Mouse (Mus musculus) stomach, embryonic 16.5 days (tissue): ENCODE measurements around the gene Zw10. TPM values are rescaled to one million over a fixed set of nuclear protein-coding genes. Genes with fewer than 3 reads are reported as not detected.

Source experiments
- ATAC-seq: fragments of 200-750 bp; cut with Nextera tagmentation; 2 replicates; pipeline ENCODE4 v1.8.0; 2017; ENCODE audit warnings: moderate number of reproducible peaks, moderate TSS enrichment; ENCODE audit not compliant: insufficient read depth, low FRiP score
- H3K27ac ChIP-seq: fragments of 300-500 bp; sonication (generic); 2 replicates; pipeline ENCODE4 v1.5.1; 2014; ENCODE audit warnings: low read length
- H3K27me3 ChIP-seq: fragments of 300-500 bp; sonication (generic); 2 replicates; pipeline ENCODE4 v1.6.1; 2014; ENCODE audit warnings: low read length, control low read depth, mixed read lengths; ENCODE audit not compliant: control insufficient read depth, insufficient read depth
- H3K36me3 ChIP-seq: fragments of 300-500 bp; sonication (generic); 2 replicates; pipeline ENCODE4 v1.6.1; 2014; ENCODE audit warnings: low read length; ENCODE audit not compliant: control insufficient read depth, insufficient read depth
- H3K4me1 ChIP-seq: fragments of 300-500 bp; sonication (generic); 2 replicates; pipeline ENCODE4 v1.6.1; 2014; ENCODE audit warnings: low read length, control low read depth, mixed read lengths; ENCODE audit not compliant: control insufficient read depth, insufficient read depth
- H3K4me2 ChIP-seq: fragments of 300-500 bp; sonication (generic); 2 replicates; pipeline ENCODE4 v1.6.1; 2014; ENCODE audit warnings: low read depth, low read length, mixed read lengths
- H3K4me3 ChIP-seq: fragments of 300-500 bp; sonication (generic); replicated peaks from 2 replicates; pipeline ENCODE4 v1.5.1; 2014; ENCODE audit warnings: mild to moderate bottlenecking, low read length
- H3K9ac ChIP-seq: fragments of 300-500 bp; sonication (generic); 2 replicates; pipeline ENCODE4 v1.6.1; 2014; ENCODE audit warnings: low read length
- H3K9me3 ChIP-seq: fragments of 300-500 bp; sonication (generic); replicated peaks from 2 replicates; pipeline ENCODE4 v1.6.1; 2016; ENCODE audit warnings: low read length, control low read depth; ENCODE audit not compliant: control insufficient read depth
- WGBS: fragments of 180-500 bp; shearing (Covaris S2); extraction: QIAGEN DNeasy Blood & Tissue Kit; methylation state at CpG from one replicate; pipeline ENCODE4 v1.1.7; 2014; 5-methylcytosine and 5-hydroxymethylcytosine counted together
- polyA plus RNA-seq: library from polyadenylated mRNA; unstranded; fragments of >200 nt; fragmentation: Nextera tagmentation; extraction: Ambion mirVana; gene quantifications from 2 replicates; pipeline ENCODE4 v1.2.1, GENCODE M21; 2015

The Zw10 gene
- polyA plus RNA-seq, 1 experiment from 2014 or later, result 34.9 TPM

DNA sequence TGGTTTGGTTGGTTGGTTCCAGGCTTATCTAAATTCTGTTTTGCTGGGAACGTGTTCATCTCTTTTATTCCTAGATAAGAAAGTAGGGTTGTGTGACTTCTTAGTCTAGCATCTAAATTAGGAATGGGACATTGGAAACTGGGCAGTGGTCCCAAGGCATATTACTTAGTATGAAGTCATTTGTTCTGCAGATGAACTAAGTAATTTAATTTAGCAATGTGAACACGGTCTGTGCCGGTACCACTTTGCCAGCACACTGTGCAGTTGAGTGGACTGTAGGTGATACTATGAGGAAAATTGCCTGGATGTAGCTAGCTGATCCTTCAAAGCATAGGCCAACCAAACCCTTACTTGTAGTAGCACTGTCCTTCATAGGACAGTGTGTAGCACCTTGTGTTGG is 21.4 kb downstream of the Zw10 start:
- Histone ChIP-seq H3K4me3 (no peak overlapping the region), H3K36me3 (peaks cover 6% of the 10 kb centered on the region; the same call in 1 of the 2 replicates), H3K27ac (no peak overlapping the region), H3K27me3 (no peaks in the 10 kb centered on the region), H3K4me2 (no peak overlapping the region), H3K4me1 (no peaks in the 10 kb centered on the region), H3K9ac (no peak overlapping the region), H3K9me3 (no peaks in the 10 kb centered on the region)
- 86% methylated on average over 3 of the region's 3 CpGs for WGBS
- ATAC-seq, result no peak

DNA sequence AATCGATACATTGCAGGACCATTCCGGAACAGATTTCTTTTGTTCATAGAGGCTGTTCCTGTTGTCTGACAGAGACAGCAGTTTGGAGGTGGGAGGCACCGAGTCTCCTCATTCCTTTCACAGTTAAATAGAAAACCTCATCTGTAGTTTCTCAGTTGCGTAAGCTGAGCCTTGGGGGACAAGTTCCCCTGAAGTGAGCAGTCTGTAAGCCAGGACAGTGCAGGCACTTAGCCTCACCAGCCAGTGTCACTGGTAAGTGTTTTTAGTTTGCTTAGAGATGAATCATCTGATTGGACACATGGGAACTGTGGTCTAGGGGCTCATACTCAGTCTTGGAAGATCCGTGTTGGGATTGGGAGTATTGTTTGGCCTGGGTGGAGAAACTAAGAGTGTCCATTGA is 25.7 kb downstream of the Zw10 start, which contains the start of gene Tmprss5:
TSS of gene Tmprss5 (plus strand) at position 154 of the 400 bp plus-strand sequence.
- no peak within 1 kb of the TSS for H3K9ac ChIP-seq
- no peak for ATAC-seq
- WGBS, result 58% methylated on average over 5 of the region's 5 CpGs

DNA sequence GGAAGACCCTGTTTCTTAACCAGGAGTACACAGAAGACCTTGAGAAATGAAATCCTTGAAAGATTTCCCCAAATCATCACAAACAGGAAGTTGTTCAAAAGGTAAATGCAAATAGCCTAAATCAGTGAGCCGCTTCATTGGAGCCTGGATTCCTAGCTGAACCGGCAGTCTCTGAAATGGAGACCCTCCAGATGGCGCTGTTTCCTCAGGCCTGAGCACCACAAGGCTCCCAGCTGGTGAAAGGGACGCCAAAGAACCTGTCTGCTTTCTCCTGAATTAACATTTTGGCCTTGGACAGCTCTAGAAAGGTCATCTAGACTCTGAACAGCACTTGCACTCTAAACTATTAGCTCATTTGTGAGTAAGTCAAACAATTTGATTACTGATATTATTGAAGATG is 26.1 kb downstream of the Zw10 start:
- no peak overlapping the region for H3K27ac ChIP-seq
- WGBS, result 10% methylated on average over 4 of the region's 4 CpGs
- no peak for ATAC-seq
- H3K4me3 ChIP-seq, result no peak overlapping the region
- H3K9me3 ChIP-seq, result no peaks in the 10 kb centered on the region
- no peaks in the 10 kb centered on the region for H3K4me1 ChIP-seq
- no peak overlapping the region for H3K4me2 ChIP-seq
- peaks cover 6% of the 10 kb centered on the region; the same call in 1 of the 2 replicates for H3K36me3 ChIP-seq
- no peaks in the 10 kb centered on the region for H3K27me3 ChIP-seq
- H3K9ac ChIP-seq, result no peak overlapping the region

More for the DNA sequence above, 25.7 kb downstream of the Zw10 start, which contains the start of gene Tmprss5:
- Histone ChIP-seq H3K27ac (no peak within 1 kb of the TSS), H3K36me3 (peaks cover 6% of the 10 kb centered on the region; the same call in 1 of the 2 replicates), H3K4me3 (no peak within 1 kb of the TSS), H3K9me3 (no peaks in the 10 kb centered on the region), H3K4me1 (no peaks in the 10 kb centered on the region), H3K4me2 (no peak within 1 kb of the TSS), H3K27me3 (no peaks in the 10 kb centered on the region)

DNA sequence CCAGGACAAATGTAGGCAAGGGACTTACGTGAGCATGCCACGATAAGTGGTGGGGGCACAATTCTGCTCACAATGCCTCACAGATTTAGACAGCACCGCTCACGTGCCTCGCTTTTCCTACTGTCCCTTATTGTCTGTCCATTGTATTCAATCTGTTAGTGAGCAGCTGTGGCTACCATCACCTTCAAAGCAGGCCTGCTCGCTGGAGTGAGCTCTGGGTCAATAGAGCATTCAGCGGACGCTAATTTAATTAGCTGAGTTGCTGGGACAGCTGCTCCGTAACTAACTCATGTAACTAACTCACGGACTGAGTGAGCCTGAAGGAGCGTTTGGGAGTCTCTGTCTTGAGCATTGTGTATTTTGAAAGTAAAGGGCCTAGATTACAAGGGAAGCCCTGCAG is 31.9 kb downstream of the Zw10 start:
- Histone ChIP-seq H3K4me1 (no peaks in the 10 kb centered on the region), H3K9ac (no peak overlapping the region), H3K36me3 (no peaks in the 10 kb centered on the region), H3K9me3 (no peaks in the 10 kb centered on the region), H3K27ac (no peak overlapping the region), H3K4me3 (no peak overlapping the region), H3K27me3 (no peaks in the 10 kb centered on the region), H3K4me2 (no peak overlapping the region)
- no peak for ATAC-seq
- 67% methylated on average over 11 of the region's 11 CpGs for WGBS

DNA sequence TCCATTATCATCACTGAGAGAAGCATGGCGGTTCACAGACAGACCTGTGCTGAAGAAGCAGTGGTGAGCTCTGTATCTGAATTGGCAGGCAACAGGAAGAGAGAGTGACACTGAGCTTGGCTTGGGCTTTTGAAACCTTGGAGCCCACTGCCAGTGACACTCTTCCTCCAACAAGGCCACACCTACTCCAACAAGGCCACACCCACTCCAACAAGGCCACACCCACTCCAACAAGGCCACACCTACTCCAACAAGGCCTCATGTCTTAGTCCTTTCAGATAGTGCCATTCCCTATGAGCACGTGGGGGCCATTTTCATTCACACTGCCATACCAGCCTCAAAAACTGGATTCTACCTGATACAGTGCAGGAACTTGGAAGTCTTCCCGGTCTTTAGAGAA is 43.5 kb downstream of the Zw10 start:
- no peaks in the 10 kb centered on the region for H3K27me3 ChIP-seq
- H3K4me2 ChIP-seq, result no peak overlapping the region
- H3K4me1 ChIP-seq, result peaks cover 2% of the 10 kb centered on the region; the same call in 1 of the 2 replicates
- H3K27ac ChIP-seq, result no peak overlapping the region
- WGBS, result 93% methylated on average over 3 of the region's 3 CpGs
- no peaks in the 10 kb centered on the region for H3K36me3 ChIP-seq
- no peak overlapping the region for H3K9ac ChIP-seq
- no peak overlapping the region for H3K4me3 ChIP-seq
- H3K9me3 ChIP-seq, result no peaks in the 10 kb centered on the region
- ATAC-seq, result no peak

DNA sequence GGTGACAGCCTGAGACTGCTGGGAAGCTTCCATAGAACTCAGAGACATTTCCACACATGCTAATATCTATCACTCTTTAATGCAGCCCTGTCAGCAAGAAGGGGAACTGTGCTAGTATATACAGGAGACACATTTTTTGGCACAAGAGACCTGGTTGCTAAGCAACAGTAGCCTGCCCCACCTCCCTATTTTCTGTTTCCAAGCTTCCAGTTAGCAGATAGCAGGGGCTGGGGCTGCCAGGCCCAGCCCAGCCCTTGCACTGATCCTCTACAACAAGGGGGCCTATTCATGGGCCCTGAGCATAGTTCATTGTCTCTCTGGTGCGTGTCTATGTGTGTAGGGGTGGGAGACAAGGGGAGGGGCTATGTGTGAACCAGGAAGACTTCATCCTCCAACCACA is 46.9 kb downstream of the Zw10 start:
- H3K4me1 ChIP-seq, result peaks cover 2% of the 10 kb centered on the region; the same call in 1 of the 2 replicates
- no peaks in the 10 kb centered on the region for H3K27me3 ChIP-seq
- WGBS, result 12% methylated on average over 1 of the region's 1 CpGs
- no peak overlapping the region for H3K9ac ChIP-seq
- no peak overlapping the region for H3K27ac ChIP-seq
- ATAC-seq, result peak; percentile 80; the same call in 1 of the 2 replicates
- no peaks in the 10 kb centered on the region for H3K36me3 ChIP-seq
- H3K4me2 ChIP-seq, result no peak overlapping the region
- H3K4me3 ChIP-seq, result no peak overlapping the region
- H3K9me3 ChIP-seq, result no peaks in the 10 kb centered on the region

DNA sequence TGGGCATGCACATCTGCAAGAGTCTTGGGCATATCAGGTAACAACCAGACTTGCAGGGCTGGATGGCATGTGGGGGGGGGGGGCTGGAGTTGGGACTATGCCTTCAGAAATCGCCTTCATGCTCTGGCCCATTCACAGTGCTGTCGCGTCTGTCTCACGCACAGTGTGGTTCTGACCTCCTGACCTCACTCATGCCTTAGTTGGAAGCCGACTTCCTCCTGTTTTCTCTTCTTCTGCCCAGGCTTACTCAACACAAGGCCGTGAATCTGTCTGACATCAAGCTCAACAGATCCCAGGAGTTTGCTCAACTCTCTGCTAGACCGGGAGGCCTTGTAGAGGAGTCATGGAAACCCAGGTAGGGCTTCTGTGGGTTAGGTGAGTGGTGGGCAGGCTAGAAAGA is 53.7 kb downstream of the Zw10 start:
- Histone ChIP-seq H3K27ac (no peak overlapping the region), H3K4me3 (no peak overlapping the region), H3K9me3 (no peaks in the 10 kb centered on the region), H3K4me2 (no peak overlapping the region), H3K9ac (no peak overlapping the region), H3K27me3 (no peaks in the 10 kb centered on the region), H3K36me3 (no peaks in the 10 kb centered on the region), H3K4me1 (peaks cover 7% of the 10 kb centered on the region; the same call in 1 of the 2 replicates)
- WGBS, result 68% methylated on average over 7 of the region's 7 CpGs
- ATAC-seq, result no peak

DNA sequence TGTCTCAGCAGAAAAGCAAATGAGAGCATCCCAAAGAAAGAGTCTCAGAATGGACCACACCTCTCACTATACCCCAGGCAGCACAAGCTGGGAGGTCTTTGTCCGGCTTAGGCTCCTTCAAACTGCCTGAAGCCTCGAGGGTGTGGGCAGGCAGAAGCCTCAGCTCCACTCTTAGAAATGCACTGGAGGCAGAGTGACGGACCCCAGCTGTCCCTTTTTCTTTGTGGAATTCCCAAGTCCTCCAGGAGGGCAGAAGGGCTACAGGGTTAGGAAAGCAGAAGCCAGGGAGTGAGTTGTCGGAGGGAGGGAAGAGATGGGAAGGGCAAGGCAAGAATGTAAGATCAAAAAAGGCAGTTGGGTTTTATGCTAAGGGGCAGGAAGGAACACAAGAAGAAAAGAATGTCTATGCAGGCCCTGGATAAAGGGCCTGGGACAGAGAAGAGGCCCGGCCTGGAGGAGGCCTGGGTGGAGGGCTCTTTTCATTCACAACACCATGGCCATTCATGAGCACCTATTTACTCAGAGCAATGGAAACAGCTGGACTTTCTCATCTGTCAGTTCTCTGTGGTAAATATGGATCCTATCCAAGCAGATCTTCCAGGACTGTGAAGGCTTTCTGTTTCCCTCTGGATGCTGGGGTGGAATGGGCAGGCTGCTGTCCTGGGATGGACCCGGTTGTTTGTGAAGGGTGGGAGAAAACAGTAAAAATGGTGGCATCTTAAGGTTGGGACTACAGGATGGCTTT is 55.2 kb downstream of the Zw10 start:
- Histone ChIP-seq H3K36me3 (no peaks in the 10 kb centered on the region), H3K4me1 (peaks cover 7% of the 10 kb centered on the region; the same call in 1 of the 2 replicates), H3K9ac (no peak overlapping the region), H3K9me3 (no peaks in the 10 kb centered on the region), H3K4me3 (no peak overlapping the region), H3K4me2 (no peak overlapping the region), H3K27me3 (no peaks in the 10 kb centered on the region), H3K27ac (peak overlapping the region; percentile 43)
- WGBS, result 34% methylated on average over 6 of the region's 6 CpGs
- ATAC-seq, result peak; percentile 82

DNA sequence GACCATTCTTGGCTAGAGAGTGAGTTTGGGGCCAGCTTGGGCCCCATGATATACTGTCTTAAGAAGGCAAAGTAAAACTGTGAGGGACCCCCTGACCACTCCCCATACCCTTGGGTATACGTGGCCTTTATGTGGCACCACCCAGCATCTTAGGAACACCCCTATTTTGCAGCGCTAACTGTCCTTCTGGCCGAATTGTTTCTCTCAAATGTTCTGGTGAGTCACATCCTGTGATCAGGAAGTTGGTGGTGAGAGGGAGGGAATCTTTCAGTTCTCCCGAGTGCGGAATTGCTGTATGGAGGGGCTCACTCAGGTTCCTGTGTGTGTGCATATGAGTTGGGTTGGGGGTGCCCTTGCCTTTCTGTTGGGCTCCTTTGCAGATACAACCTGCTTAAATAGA is 55.9 kb downstream of the Zw10 start:
- Histone ChIP-seq H3K9ac (no peak overlapping the region), H3K4me3 (no peak overlapping the region), H3K36me3 (no peaks in the 10 kb centered on the region), H3K27ac (peak overlapping the region; percentile 43; the same call in 1 of the 2 replicates), H3K27me3 (no peaks in the 10 kb centered on the region), H3K4me2 (no peak overlapping the region), H3K4me1 (peaks cover 7% of the 10 kb centered on the region; the same call in 1 of the 2 replicates), H3K9me3 (no peaks in the 10 kb centered on the region)
- 77% methylated on average over 5 of the region's 5 CpGs for WGBS
- ATAC-seq, result no peak
